Mouse (Mus musculus): ENCODE data around the gene Arnt2.

- TF ChIP-seq CTCF (IDR thresholded peaks at IDR 0.05; ENCODE audit: low read depth) (no peak), EP300 (IDR thresholded peaks at IDR 0.05; ENCODE audit: low read depth) (no peak)
These were observed 22.2 kb upstream of the Arnt2 start for GRCm38 (mm10) chr7:84432151-84432550.

All from liver, postnatal 0 days (tissue).